Mouse (Mus musculus): ENCODE measurements around the gene Tas2r130.
"Not testable (repeated sequence)": the region's sequence is repeated elsewhere in the genome, so short reads cannot be mapped to it uniquely, and the experiment has no call there.

Gene Tas2r130

GRCm38 (mm10) chr6:131630812-131631211 is at the start of gene Tas2r130:
Gene Tas2r130 (minus strand): TSS chr6:131630912.
- in situ Hi-C loops (cut with MboI, MseI): no loop called here

- in situ Hi-C loops (cut with MboI, MseI): no loop called here
Observed at GRCm38 (mm10) chr6:131678786-131679185, 48.1 kb upstream of the Tas2r130 start, which contains the start of gene Tas2r106. Gene Tas2r106 (minus strand): TSS chr6:131678886.

GRCm38 (mm10) chr6:131660049-131660448 is 29.3 kb upstream of the Tas2r130 start, which contains the start of gene Tas2r107:
Gene Tas2r107 (minus strand): TSS chr6:131660149.
- in situ Hi-C loops (cut with MboI, MseI): no loop called here

- in situ Hi-C loops (cut with MboI, MseI): not testable (repeated sequence)
Observed at GRCm38 (mm10) chr6:131609956-131610355, 20.8 kb downstream of the Tas2r130 start.

DNA sequence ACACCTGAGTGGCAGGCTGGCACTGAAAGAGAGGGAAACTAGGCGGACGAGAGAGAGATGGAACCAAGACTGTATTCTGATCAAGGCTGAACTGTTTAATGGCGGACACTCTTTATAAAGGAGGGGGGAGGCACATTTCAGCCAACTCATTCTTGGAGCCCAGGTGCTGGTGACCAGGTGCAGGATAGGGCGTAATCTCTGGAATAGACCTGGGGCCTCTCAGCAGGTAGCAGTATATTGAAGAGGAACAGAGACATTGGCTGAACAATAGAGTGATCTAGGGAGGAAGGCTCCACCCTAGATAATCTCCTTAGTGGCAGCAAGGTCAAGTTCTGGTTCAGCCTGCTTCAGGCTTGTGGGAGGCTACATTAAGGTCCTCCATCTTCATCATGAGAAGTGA is 25.9 kb downstream of the Tas2r130 start:
- in situ Hi-C loops (cut with MboI, MseI): no loop called here

Data from T-helper 2 cell (primary cell).